Mouse (Mus musculus): ENCODE measurements around the gene Utp4. TPM values are rescaled to one million over a fixed set of nuclear protein-coding genes. Genes with fewer than 3 reads are reported as not detected.

Utp4 gene
- polyA plus RNA-seq, 1 experiment from 2014 or later: 39.6 TPM

GRCm38 (mm10) chr8:106887336-106888189 is 5.9 kb upstream of the Utp4 start:
- no peaks in the 10 kb centered on the region for H3K27me3 ChIP-seq (ENCODE audit: control insufficient read depth, insufficient read depth, low read length)
- WGBS: 42% methylated on average over 5 of the region's 5 CpGs
- ATAC-seq (ENCODE audit: insufficient number of reproducible peaks, insufficient read depth, low FRiP score, low read depth): no peak
- H3K27ac ChIP-seq (replicated peaks in 1 of 2; ENCODE audit: control insufficient read depth in 1 of 2, insufficient read depth in 1 of 2, low read depth in 2 of 2, low read length in 2 of 2): no peak overlapping the region
- H3K4me2 ChIP-seq (ENCODE audit: low read length): no peak overlapping the region
- H3K9ac ChIP-seq (ENCODE audit: low read length): no peak overlapping the region
- H3K36me3 ChIP-seq (ENCODE audit: control insufficient read depth, insufficient read depth, low read length): peaks cover 44% of the 10 kb centered on the region
- H3K4me1 ChIP-seq (ENCODE audit: control insufficient read depth in 2 of 2, insufficient read depth in 2 of 2, low read length in 2 of 2): peaks cover 2 to 23% of the 10 kb centered on the region in 2 experiments; a peak in 3 of 4 replicates
- H3K4me3 ChIP-seq (ENCODE audit: control insufficient read depth in 1 of 2, insufficient read depth in 1 of 2, low read depth in 1 of 2, low read length in 2 of 2): no peak overlapping the region
- H3K9me3 ChIP-seq (ENCODE audit: control insufficient read depth, low read length): no peaks in the 10 kb centered on the region

GRCm38 (mm10) chr8:106888803-106889202 is 4.6 kb upstream of the Utp4 start:
- peaks cover 2 to 23% of the 10 kb centered on the region in 2 experiments; a peak in 3 of 4 replicates for H3K4me1 ChIP-seq (ENCODE audit: control insufficient read depth in 2 of 2, insufficient read depth in 2 of 2, low read length in 2 of 2)
- ATAC-seq (ENCODE audit: insufficient number of reproducible peaks, insufficient read depth, low FRiP score, low read depth): no peak
- H3K36me3 ChIP-seq (ENCODE audit: control insufficient read depth, insufficient read depth, low read length): peaks cover 32% of the 10 kb centered on the region
- no peak overlapping the region; the same call in 1 of the 2 replicates for H3K9ac ChIP-seq (ENCODE audit: low read length)
- H3K4me3 ChIP-seq (ENCODE audit: control insufficient read depth in 1 of 2, insufficient read depth in 1 of 2, low read depth in 1 of 2, low read length in 2 of 2): no peak overlapping the region
- no peaks in the 10 kb centered on the region for H3K27me3 ChIP-seq (ENCODE audit: control insufficient read depth, insufficient read depth, low read length)
- peak overlapping the region in 1 of 2 experiments; percentile 43; a peak in 1 of 4 replicates for H3K27ac ChIP-seq (replicated peaks in 1 of 2; ENCODE audit: control insufficient read depth in 1 of 2, insufficient read depth in 1 of 2, low read depth in 2 of 2, low read length in 2 of 2)
- 45% methylated on average over 3 of the region's 3 CpGs for WGBS
- no peaks in the 10 kb centered on the region for H3K9me3 ChIP-seq (ENCODE audit: control insufficient read depth, low read length)
- no peak overlapping the region for H3K4me2 ChIP-seq (ENCODE audit: low read length)

GRCm38 (mm10) chr8:106892210-106892805 is 1.1 kb upstream of the Utp4 start:
- no peak for ATAC-seq (ENCODE audit: insufficient number of reproducible peaks, insufficient read depth, low FRiP score, low read depth)
- Histone ChIP-seq H3K9me3 (ENCODE audit: control insufficient read depth, low read length) (no peaks in the 10 kb centered on the region), H3K27ac (replicated peaks in 1 of 2; ENCODE audit: control insufficient read depth in 1 of 2, insufficient read depth in 1 of 2, low read depth in 2 of 2, low read length in 2 of 2) (peak overlapping the region; percentile 85 to 94), H3K4me1 (ENCODE audit: control insufficient read depth in 2 of 2, insufficient read depth in 2 of 2, low read length in 2 of 2) (peaks cover 2 to 29% of the 10 kb centered on the region in 2 experiments; a peak in 3 of 4 replicates), H3K4me2 (ENCODE audit: low read length) (peak overlapping the region; percentile 70), H3K27me3 (ENCODE audit: control insufficient read depth, insufficient read depth, low read length) (no peaks in the 10 kb centered on the region), H3K36me3 (ENCODE audit: control insufficient read depth, insufficient read depth, low read length) (peaks cover 25% of the 10 kb centered on the region), H3K9ac (ENCODE audit: low read length) (peak overlapping the region; percentile 98), H3K4me3 (ENCODE audit: control insufficient read depth in 1 of 2, insufficient read depth in 1 of 2, low read depth in 1 of 2, low read length in 2 of 2) (peak overlapping the region; percentile 58 to 90)
- WGBS: 2% methylated on average over 15 of the region's 15 CpGs

DNA sequence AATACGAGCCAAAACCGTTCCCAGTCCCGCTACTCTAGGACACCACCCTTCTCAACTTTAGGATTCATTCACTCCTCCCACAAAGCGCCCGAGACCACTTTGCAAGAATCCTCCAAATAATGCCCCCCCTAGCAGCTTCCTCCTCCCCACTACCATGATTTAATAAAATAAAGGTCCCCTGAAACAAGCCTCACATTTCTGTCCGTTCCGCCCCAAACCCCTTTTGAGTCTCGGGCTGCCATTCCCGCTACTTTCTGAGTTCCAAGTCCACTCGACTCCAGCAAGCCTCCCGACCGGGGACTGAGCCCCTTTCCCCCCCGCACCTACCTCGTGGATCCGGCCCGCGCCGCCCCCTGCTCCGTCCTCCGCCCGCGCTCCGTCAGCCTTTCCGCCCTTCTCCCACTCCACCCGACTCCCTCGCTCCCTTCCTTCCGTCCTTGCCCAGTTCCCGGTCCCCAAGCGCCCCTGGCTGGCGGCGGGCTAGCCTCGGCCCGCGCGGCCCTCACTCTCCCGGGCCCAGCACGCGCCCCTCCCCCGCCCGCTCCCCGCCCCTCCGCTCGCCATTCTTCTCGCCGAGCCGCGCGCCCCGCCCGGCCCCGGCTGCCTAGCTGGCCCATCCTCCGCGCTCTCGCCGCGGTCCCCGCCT is 507 bp upstream of the Utp4 start:
- ATAC-seq (ENCODE audit: insufficient number of reproducible peaks, insufficient read depth, low FRiP score, low read depth): peak; percentile 64
- WGBS: 1% methylated on average over 48 of the region's 57 CpGs
- H3K9ac ChIP-seq (ENCODE audit: low read length): peak overlapping the region; percentile 98
- peaks cover 31% of the 10 kb centered on the region for H3K36me3 ChIP-seq (ENCODE audit: control insufficient read depth, insufficient read depth, low read length)
- no peaks in the 10 kb centered on the region for H3K27me3 ChIP-seq (ENCODE audit: control insufficient read depth, insufficient read depth, low read length)
- H3K27ac ChIP-seq (replicated peaks in 1 of 2; ENCODE audit: control insufficient read depth in 1 of 2, insufficient read depth in 1 of 2, low read depth in 2 of 2, low read length in 2 of 2): peak overlapping the region; percentile 85 to 94
- peaks cover 2 to 29% of the 10 kb centered on the region in 2 experiments; a peak in 3 of 4 replicates for H3K4me1 ChIP-seq (ENCODE audit: control insufficient read depth in 2 of 2, insufficient read depth in 2 of 2, low read length in 2 of 2)
- H3K4me2 ChIP-seq (ENCODE audit: low read length): peak overlapping the region; percentile 70
- peak overlapping the region; percentile 58 to 90 for H3K4me3 ChIP-seq (ENCODE audit: control insufficient read depth in 1 of 2, insufficient read depth in 1 of 2, low read depth in 1 of 2, low read length in 2 of 2)
- H3K9me3 ChIP-seq (ENCODE audit: control insufficient read depth, low read length): no peaks in the 10 kb centered on the region

DNA sequence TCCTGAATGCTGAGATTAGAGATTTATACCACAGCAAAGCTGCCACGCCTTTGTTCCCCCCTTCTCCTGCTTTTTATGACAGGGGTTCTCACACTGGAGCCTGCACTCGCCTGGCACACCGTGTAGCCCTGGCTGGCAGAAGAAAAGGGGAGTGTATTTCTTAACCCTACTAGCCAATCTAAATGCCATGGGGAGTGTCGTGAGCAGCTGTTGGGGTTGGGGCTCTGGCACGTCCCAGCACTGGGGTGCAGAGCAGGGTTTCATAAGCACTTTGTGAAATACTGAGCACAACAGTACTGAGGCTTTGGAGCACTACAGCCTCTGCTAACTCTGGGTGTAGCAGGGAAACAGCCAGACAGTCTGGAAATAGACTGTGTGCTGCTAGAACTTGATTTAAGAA is 6.0 kb downstream of the Utp4 start:
- Histone ChIP-seq H3K4me3 (ENCODE audit: control insufficient read depth in 1 of 2, insufficient read depth in 1 of 2, low read depth in 1 of 2, low read length in 2 of 2) (no peak overlapping the region), H3K9me3 (ENCODE audit: control insufficient read depth, low read length) (no peaks in the 10 kb centered on the region), H3K4me1 (ENCODE audit: control insufficient read depth in 2 of 2, insufficient read depth in 2 of 2, low read length in 2 of 2) (peaks cover 0 to under 1% of the 10 kb centered on the region in 2 experiments; a peak in 1 of 4 replicates), H3K36me3 (ENCODE audit: control insufficient read depth, insufficient read depth, low read length) (peaks cover 97% of the 10 kb centered on the region), H3K4me2 (ENCODE audit: low read length) (no peak overlapping the region), H3K27me3 (ENCODE audit: control insufficient read depth, insufficient read depth, low read length) (no peaks in the 10 kb centered on the region), H3K9ac (ENCODE audit: low read length) (no peak overlapping the region), H3K27ac (replicated peaks in 1 of 2; ENCODE audit: control insufficient read depth in 1 of 2, insufficient read depth in 1 of 2, low read depth in 2 of 2, low read length in 2 of 2) (no peak overlapping the region)
- no peak for ATAC-seq (ENCODE audit: insufficient number of reproducible peaks, insufficient read depth, low FRiP score, low read depth)
- 93% methylated on average over 5 of the region's 5 CpGs for WGBS

GRCm38 (mm10) chr8:106905727-106906480 is 12.5 kb downstream of the Utp4 start:
- peak; percentile 31; the same call in 1 of the 2 replicates for ATAC-seq (ENCODE audit: insufficient number of reproducible peaks, insufficient read depth, low FRiP score, low read depth)
- Histone ChIP-seq H3K9ac (ENCODE audit: low read length) (no peak overlapping the region), H3K27ac (replicated peaks in 1 of 2; ENCODE audit: control insufficient read depth in 1 of 2, insufficient read depth in 1 of 2, low read depth in 2 of 2, low read length in 2 of 2) (no peak overlapping the region), H3K4me2 (ENCODE audit: low read length) (no peak overlapping the region), H3K4me3 (ENCODE audit: control insufficient read depth in 1 of 2, insufficient read depth in 1 of 2, low read depth in 1 of 2, low read length in 2 of 2) (no peak overlapping the region), H3K36me3 (ENCODE audit: control insufficient read depth, insufficient read depth, low read length) (peaks cover 86% of the 10 kb centered on the region), H3K4me1 (ENCODE audit: control insufficient read depth in 2 of 2, insufficient read depth in 2 of 2, low read length in 2 of 2) (no peaks in the 10 kb centered on the region), H3K9me3 (ENCODE audit: control insufficient read depth, low read length) (no peaks in the 10 kb centered on the region), H3K27me3 (ENCODE audit: control insufficient read depth, insufficient read depth, low read length) (no peaks in the 10 kb centered on the region)
- 92% methylated on average over 17 of the region's 17 CpGs for WGBS

DNA sequence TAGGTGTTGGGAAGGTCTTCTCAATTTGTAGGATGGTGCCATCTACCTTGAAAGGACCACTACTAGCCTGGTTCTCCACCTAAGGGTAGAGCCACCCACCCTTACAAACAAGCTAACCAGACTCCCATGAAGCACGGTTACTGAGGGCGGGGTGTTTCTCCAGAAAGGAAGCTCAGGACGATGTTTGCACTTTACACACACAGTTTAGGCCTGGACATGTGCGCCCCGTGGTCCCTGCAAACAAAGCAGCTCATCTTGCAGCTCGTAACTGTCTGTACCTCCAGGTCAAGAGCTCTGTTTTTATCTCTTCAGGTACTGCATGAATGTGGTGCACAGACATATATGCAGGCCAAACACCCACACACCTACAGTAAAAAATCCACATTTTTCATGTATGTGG is 13.2 kb downstream of the Utp4 start:
- Histone ChIP-seq H3K4me1 (ENCODE audit: control insufficient read depth in 2 of 2, insufficient read depth in 2 of 2, low read length in 2 of 2) (no peaks in the 10 kb centered on the region), H3K4me2 (ENCODE audit: low read length) (no peak overlapping the region), H3K9me3 (ENCODE audit: control insufficient read depth, low read length) (no peaks in the 10 kb centered on the region), H3K27ac (replicated peaks in 1 of 2; ENCODE audit: control insufficient read depth in 1 of 2, insufficient read depth in 1 of 2, low read depth in 2 of 2, low read length in 2 of 2) (peak overlapping the region in 1 of 2 experiments; percentile 15; a peak in 1 of 4 replicates), H3K9ac (ENCODE audit: low read length) (no peak overlapping the region), H3K4me3 (ENCODE audit: control insufficient read depth in 1 of 2, insufficient read depth in 1 of 2, low read depth in 1 of 2, low read length in 2 of 2) (no peak overlapping the region), H3K36me3 (ENCODE audit: control insufficient read depth, insufficient read depth, low read length) (peaks cover 85% of the 10 kb centered on the region), H3K27me3 (ENCODE audit: control insufficient read depth, insufficient read depth, low read length) (no peaks in the 10 kb centered on the region)
- ATAC-seq (ENCODE audit: insufficient number of reproducible peaks, insufficient read depth, low FRiP score, low read depth): no peak
- WGBS: 92% methylated on average over 6 of the region's 6 CpGs
